Mouse (Mus musculus) left cerebral cortex, adult 8-10 months (tissue): Measurements from ENCODE around the gene Gmfg. TPM values are rescaled to one million over a fixed set of nuclear protein-coding genes. Genes with fewer than 3 reads are reported as not detected.

ENCODE experiments used
- DNase-seq, 2 experiments: peaks; one replicate each; pipeline ENCODE4 v3.0.0; 2022; ENCODE audit warnings: low spot score in 2 of 2
- total RNA-seq, 4 experiments: library from RNA; stranded (reverse); gene quantifications; 2 replicates each; pipeline ENCODE4 v1.2.4; 2022

Gmfg gene
- total RNA-seq, 4 experiments from 2014 or later: 0.38 to 5.7 (median 1.9) TPM

- DNase-seq: no peak
Observed at GRCm38 (mm10) chr7:28437964-28438363, 717 bp downstream of the Gmfg start.

DNA sequence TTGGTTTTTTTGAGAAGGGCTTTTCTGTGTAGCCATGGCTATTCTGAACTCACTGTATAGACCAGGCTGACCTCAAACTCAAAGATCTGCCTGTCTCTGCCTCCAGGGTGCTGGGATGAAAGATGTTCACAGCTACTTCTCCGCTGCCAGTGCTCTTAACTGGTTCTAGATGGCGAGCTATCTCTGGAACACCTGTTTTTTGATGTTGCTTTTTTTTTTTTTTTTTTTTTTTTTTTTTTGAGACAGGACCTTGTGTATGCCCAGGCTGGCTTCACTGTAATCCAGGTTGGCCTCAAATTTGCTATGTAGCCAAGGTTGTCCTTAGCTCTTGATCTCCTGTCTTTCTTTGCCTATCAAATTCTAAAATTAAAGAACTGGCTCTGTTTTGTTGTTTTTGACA, 1.5 kb downstream of the Gmfg start:
- DNase-seq: no peak

DNA sequence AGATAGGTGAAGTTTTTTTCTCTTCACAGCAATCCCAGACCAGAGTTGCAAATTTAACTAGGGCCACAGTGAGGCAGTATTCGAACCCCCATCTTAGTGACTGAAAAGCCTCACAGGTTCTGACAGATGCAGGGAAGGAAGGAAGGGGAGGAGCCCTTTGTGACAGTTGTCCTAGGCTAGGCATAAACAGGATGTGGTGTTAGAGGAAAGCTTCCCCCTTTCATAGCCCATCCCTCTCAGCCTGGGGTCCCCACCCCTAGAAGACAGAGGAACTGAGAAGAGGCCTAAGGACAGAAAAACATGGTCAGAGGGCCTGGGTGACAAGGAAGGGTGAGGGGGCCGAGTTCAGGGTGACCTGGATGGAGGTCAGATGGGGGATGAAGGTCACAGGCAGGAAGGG, 3.5 kb downstream of the Gmfg start:
- no peak for DNase-seq

GRCm38 (mm10) chr7:28441776-28442485, 4.7 kb downstream of the Gmfg start:
- no peak for DNase-seq

DNA sequence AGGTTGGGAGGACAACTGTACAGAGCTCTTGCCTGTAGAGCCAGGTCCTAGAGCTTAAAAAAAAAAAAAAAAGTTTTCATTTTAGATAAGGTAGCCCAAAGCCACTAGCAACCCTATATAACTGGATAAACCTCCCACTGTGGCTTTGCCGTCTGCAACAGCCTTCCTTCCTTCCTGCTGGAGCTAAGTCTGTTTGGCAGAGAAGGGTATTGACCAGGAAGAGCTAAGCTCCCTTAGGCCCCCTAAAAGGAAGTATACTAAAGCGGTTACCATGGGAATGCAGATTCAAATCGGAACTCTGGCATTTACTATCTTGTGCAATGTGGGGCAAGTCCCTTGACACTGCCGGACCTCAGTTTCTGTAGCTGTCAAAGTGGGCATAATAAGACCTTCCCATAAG, 5.4 kb downstream of the Gmfg start:
- no peak for DNase-seq

DNA sequence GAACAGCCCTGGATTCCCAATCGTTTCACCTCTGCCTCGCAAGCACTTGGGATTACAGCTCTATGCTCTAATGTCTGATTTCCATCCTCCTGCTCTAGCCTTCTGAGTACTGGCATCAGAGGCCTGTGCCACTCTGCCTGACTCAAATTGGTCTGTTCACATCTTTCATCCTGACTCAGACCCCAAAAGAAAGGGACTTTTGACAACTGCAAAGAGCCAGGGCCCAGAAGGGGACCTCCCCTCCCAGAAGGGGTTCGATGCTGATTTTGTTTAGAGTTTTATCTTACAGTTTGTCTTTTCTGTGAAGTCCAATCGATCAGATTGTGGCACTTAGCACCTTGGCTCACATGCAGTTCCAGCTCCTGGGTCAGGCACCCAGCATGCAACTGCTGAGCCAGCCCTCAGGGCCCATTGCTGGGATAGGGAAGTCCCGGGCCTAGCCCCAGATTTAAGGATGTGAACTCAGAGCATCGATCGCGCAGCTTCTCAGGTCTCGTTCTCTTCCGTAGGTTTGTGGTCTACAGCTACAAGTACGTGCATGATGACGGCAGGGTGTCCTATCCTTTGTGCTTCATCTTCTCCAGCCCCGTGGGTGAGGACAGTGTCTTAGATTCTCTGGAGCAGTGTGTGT, 7.2 kb downstream of the Gmfg start:
- DNase-seq: no peak

DNA sequence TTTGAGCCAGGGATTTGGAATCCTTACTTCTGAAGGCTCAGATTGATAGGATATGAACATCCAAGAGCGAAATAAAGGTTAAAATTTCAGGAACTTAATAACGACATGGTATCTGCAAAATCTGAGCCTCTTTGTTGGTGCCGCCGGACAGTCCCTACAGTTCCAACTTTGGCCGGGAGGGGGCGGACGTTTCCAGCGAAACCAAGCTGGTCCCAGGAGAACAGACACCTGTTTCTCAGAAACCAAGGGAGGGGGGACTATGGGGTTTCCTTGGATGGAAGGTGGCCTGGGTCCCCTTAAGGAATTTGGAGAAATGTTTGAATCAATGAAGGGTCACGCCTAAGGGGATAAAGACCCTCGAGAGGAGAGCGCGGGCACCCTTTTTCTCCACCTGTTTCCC, 9.2 kb downstream of the Gmfg start:
- peak in 1 of 2 experiments; percentile 92 for DNase-seq

DNA sequence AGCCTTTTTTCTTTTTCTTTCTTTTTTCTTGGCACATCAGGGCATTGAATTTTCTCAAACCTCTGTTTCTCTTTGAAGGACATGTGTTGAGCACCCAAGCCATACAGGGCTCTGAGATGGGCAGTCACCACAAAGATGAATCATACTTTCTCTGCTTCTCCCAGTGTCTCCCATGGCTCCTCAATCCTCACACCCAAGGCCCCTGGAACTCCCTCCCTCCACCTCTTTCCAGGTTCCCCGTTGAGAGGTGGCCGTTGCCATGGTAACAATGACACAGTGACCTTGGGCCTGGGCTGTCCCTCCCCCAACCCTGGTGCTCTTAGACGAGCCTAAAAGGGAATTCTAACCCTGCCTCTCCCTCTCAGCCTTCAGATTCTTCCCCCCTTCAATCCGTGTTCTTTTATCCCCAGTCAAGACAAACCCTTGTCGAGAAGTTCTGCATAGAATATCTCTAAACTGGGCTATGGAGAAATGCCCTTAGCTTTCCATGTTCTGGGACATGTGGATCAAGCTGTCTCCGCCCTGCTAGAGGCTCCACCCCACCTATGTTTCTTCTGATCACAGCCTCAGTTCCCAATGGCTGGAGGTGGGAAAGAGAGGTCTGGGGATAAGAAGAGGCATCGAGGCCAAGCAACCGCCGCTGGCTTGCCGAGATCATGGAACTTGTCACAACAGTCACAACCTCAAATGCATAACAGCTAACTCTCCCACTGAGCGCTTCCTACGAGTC, 10.0 kb downstream of the Gmfg start:
- no peak for DNase-seq

DNA sequence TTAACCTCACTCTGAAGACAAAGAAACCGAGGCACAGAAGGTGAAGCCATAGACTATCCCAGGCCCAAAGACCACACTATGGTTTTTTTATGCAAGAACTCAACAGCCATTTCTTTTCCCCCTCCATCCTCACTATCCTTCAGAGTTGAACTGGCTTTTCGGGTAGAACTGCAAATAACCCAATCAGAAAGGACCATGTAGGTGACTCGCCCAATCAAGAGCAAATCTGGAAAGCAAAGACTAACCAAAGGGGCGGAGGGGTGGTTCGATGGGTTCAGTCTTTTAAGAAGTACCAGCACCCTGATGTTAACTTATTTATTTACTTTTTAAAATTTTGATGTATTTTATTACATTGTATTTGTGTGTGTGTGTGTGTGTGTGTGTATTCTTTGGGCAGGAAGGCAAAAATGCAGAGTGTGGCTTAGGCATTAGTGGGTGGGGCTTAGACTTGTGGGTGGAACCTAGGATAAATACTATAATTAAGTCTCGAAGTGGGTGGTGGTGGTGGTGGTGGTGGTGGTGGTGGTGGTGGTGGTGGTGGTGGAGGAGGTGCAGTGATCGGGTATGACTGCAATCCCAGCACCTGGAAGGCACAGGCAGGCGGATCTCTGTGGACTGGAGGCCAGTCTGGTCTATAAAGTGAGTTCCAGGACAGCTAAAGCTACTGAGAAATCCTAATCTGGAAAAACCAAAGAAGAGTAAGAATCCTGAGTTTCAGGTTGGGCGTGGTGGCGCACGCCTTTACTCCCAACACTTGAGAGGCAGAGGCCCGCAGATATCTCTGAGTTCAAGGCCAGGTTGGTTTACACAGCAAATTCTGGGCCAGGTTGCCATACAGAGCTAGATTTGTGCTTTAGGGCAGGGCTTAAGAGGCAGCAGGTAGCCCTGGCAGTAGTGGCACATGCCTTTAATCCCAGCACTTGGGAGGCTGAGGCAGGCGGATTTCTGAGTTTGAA, 10.9 kb downstream of the Gmfg start:
- no peak for DNase-seq

DNA sequence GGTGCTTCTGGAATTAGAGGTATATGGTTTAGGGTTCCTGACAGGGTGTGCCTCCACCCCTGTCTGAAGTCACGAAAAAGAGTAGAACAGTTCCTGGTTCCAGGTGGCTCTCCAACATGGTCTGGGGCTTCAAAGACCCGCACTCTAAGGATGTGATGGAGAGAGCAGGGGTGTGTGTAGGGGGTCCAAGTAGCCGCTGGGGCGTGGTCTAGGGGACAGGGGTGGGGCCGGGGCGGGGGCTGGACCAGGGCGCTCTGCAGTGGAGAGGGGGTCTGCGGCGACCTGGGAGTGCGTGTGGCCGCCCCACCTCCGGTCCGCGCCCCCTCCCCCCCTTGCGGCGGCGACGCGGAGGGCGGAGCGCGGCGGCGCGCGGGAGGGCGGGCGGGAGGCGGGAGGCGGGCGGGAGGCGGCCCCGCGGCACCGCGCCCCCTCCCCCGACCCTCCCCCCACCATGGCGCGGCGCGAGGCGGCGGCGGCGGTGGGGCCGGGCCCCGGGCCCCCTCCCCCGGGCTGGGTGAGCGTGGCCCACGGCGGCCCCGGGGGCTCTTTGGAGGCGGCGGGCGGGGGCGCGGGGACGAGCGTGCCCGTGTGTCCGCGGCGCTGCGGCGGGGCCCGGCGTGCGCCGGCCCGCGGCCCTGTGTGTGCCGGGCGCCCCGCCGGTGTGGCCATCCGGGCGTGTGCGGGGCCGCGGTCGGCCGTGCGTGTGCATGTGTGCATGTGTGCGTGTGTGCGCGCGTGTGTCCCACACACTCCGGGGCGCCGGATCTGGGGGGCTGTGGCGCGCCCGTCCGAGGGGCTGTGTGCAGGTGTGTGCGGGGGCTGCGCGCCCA, 14.5 kb downstream of the Gmfg start, which contains the start of gene Lrfn1:
Lrfn1 (plus strand) TSS at position 450 of the 830 bp plus-strand sequence.
- no peak for DNase-seq

DNA sequence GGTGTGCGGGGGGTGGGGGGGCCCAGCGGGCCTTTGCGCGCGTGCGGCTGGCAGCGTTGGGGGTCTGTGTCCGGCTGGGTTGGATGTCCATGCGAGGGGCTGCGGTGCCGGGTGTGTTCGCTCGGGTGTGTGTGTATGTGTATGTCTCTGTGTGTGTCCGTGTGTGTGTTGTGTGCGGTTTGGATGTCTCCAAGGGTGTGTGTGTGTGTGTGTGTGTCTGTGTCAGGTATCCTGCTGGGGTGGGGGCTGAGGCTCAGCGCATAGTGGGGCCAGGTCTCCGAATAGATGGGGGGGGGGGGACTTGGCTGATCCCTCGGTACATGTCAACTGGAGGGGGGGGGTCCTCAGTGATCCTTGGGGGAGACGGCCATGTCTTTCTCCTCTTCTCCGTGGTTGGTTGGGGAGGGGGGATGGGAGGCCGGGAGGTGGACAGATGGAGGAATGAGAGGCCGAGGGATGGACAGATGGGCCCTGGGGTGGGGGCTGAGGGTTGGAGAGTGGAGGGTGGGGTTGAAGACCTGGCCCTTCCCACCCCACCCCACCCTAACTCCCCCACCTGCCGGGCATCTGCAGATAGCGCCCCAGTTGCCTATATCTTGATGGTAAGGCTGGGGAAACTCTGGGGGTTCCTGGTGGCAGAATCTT, 15.2 kb downstream of the Gmfg start:
- DNase-seq: no peak

DNA sequence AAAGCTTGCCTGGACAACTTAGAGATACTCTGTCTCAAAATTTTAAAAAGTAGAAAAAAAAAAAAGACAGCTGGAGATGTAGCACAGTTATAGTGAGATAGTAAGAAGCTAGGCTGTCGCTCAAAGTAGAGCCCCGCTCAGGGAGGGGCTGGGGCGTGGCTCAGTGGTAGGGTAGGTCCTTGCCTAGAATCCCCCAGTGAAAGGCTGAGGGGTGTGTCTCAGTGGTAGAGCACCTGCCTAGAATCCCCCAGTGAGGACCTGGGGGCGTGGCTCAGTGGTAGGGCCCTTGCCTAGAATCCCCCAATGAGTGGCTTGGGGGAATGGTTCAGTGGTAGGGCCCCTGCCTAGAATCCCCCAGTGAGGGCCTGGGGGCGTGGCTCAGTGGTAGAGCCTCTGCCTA, 23.1 kb downstream of the Gmfg start:
- no peak for DNase-seq

- no peak for DNase-seq
Observed at GRCm38 (mm10) chr7:28462769-28463168, 25.5 kb downstream of the Gmfg start.

GRCm38 (mm10) chr7:28464416-28465212, 27.4 kb downstream of the Gmfg start:
- DNase-seq: peak; percentile 77 to 95

GRCm38 (mm10) chr7:28466721-28467212, 29.5 kb downstream of the Gmfg start:
- no peak for DNase-seq

DNA sequence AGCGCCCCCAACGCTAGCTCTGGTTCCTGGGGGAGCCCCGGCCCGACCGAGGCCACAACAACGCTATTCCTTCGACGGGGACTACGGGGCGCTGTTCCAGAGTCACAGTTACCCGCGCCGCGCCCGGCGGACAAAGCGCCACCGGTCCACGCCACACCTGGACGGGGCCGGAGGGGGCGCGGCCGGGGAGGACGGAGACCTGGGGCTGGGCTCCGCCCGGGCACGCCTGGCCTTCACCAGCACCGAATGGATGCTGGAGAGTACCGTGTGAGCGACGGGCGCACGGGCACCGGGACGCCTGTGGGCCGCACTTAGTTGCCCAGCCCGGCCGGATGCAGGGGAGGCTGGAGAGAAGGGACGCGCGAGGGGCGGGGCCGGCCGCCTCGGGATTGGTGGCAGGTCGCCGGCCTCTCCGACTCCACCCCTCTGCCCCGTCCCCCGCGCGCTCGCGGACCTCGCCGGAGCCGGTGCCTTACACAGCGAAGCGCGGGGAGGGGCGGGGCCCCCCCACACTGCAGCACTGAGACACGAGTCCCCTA, 30.0 kb downstream of the Gmfg start:
- DNase-seq: no peak

- no peak for DNase-seq
Observed at GRCm38 (mm10) chr7:28476191-28476590, 38.9 kb downstream of the Gmfg start.

DNA sequence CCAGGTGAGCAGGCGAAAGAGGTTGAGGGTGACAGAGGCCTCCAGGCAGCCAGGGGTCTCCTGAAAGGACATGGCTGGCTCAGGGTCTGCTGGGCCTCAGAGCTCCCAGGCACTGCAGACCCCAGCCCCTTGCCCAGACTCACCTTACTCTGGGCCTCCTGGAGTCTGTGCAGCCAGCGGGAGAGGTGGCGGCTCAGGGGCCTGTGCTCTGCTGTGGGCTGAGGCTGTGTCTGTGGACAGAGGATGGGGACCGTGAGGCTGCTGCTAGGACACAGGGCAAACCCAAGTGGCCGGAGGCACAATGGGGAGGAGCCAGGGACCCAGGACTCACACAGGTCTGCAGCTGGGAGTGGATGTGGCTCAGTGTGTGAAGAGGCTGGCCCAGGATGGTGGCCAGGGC, 40.1 kb downstream of the Gmfg start:
- DNase-seq: no peak

DNA sequence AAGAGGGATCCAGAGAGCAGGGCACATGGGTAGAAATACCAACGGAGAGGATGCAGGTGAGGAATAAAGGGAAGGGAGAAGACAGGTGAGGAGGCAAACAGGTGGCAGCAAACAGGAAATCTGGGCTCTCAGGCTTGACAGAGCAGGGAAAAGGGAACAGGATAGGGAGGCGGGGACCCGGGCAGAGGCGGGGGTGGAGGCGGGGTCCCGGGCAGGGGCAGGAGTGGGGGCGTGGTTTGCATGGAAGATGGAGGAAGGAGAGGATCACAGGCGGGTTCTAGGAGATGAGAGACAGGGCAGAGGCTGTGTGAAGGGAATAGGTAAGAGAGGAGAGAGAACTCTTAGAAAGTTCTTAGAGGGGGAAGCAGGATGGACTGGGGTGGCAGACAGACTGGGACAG, 41.6 kb downstream of the Gmfg start:
- no peak for DNase-seq
